Mouse (Mus musculus) heart, adult 2 months (tissue): ENCODE data around the gene Pdgfc.

Source experiments
- CTCF ChIP-seq: fragments of 200-600 bp; IDR thresholded peaks from 2 replicates; pipeline ENCODE4 v1.8.1; 2022; ENCODE audit warnings: antibody characterized with exemption, mild to moderate bottlenecking, moderate library complexity
- POLR2A ChIP-seq: fragments of 200-500 bp; IDR thresholded peaks from 2 replicates; pipeline ENCODE4 v1.6.1; 2011; ENCODE audit warnings: mild to moderate bottlenecking, low read depth, low read length, control low read depth; ENCODE audit not compliant: insufficient read depth

DNA sequence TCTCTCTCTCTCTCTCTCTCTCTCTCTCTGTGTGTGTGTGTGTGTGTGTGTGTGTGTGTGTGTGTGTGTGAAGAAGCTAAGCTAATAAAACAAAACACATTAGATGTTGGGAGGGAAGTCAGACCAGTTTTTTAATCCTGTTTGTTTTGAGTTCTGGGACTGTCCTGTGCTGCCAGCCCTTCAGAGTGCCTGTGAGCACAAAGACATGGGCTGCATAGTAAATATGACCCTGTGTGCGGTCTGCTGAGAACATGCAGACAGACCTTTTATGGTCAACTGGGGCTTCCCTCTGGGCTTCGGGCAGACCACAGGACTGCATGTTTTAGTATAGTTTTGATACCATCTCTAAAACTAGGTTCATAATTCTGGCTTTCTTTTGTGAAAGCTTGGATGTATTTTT is 32.3 kb downstream of the Pdgfc start:
- TF ChIP-seq POLR2A, result no peak
- TF ChIP-seq CTCF, result no peak
